ENCODE assay signal across 23 mouse cellular contexts in genomic region chr19:32943594-32944230, GRCm38 (mm10).
DNase-seq lines count a peak whose midpoint lies in the region.
"Had no signal": no experiment of that assay in that cellular context is flagged by ENCODE, and none has a peak within 500 bp of the region (broad histone marks: within the 10 kb centered on the region; RNA-seq: fewer than 3 reads in every experiment).

No protein-coding gene starts in this region.

- no peaks in the 10 kb centered on the region for H3K9me3 ChIP-seq in hindbrain, embryonic 10.5 days
- H3K9me3 ChIP-seq: G1E had no signal

- H3K27ac ChIP-seq in hindbrain, embryonic 10.5 days: no peak overlapping the region

- H3K4me3 ChIP-seq in hindbrain, embryonic 10.5 days: no peak overlapping the region

- DNase-seq in heart, adult 11 months: peak; percentile 49
- DNase-seq in heart, adult 9 months (ENCODE audit: low spot score in 2 of 2): no peak
- DNase-seq in 3T3-L1 (ENCODE audit: low read depth, low spot score): peak; percentile 64
- peak; percentile 77 for DNase-seq in NIH3T3 (ENCODE audit: low read depth)
- DNase-seq in adipocyte (ENCODE audit: low spot score): peak; percentile 57
- DNase-seq in kidney, postnatal 25 days: no peak
- DNase-seq in lung, postnatal 36 days: no peak
- no peak for DNase-seq in hindbrain, embryonic 10.5 days (ENCODE audit: low spot score)
- DNase-seq: adrenal gland, adult 2 months; adrenal gland, adult 8-10 months; adrenal gland, postnatal 10 days; adrenal gland, postnatal 14 days; adrenal gland, postnatal 25 days; adrenal gland, postnatal 36 days; B cell, adult 2 months; cerebellum, adult 11 months; cerebellum, adult 11-12 months; cerebellum, adult 18-20 months; cerebellum, adult 2 months; cerebellum, adult 8-10 months had no signal

- no peaks in the 10 kb centered on the region for H3K36me3 ChIP-seq in hindbrain, embryonic 10.5 days
- H3K36me3 ChIP-seq: G1E had no signal

- WGBS in hindbrain, embryonic 10.5 days: 91% methylated on average over 2 of the region's 2 CpGs

- H3K27me3 ChIP-seq in hindbrain, embryonic 10.5 days (ENCODE audit: insufficient read depth, poor library complexity, severe bottlenecking): no peaks in the 10 kb centered on the region
- H3K27me3 ChIP-seq: CH12.LX, Patski had no signal

- no peaks in the 10 kb centered on the region for H3K4me1 ChIP-seq in hindbrain, embryonic 10.5 days (replicated peaks)

Comparison
In these comparisons a context has a peak if more than half of its experiments do, and no peak if none do; other contexts are left out.
1. DNase-seq: peak in heart, adult 11 months (single experiment), 3T3-L1 (single experiment), NIH3T3 (single experiment) and adipocyte (single experiment); none in heart, adult 9 months (0 of 2), kidney, postnatal 25 days (0 of 2), lung, postnatal 36 days (single experiment) and hindbrain, embryonic 10.5 days (single experiment).